In the genomic region with DNA sequence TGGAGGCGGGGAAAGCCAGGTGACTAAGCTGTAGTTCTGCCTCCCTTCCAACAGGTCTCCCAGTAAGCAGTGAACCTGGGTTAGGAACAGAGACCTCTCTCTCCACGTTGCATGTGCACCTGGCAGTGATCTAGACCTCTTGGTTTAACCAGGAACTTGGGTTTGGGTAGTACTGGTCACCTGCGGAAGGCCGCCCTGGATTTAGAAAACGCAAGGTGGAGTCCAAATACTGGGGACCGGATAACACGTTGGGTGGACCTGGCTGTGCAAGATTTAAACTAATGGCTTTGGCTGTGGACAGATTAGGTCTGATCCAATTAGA, we compare ENCODE assay signal across 8 mouse cellular contexts. TPM values are rescaled to one million over a fixed set of nuclear protein-coding genes. Genes with fewer than 3 reads are reported as not detected.
DNase-seq lines count a peak whose midpoint lies in the region; ATAC-seq and TF ChIP-seq lines count a peak whose summit lies in the region.

No protein-coding gene starts in this region.

- H3K36me3 ChIP-seq in neural tube, embryonic 11.5 days (ENCODE audit: control insufficient read depth, insufficient read depth, low read length): 0 out of 2 replicates have a peak, but pooled peaks cover 3% of the 10 kb centered on the region
- H3K36me3 ChIP-seq in liver, embryonic 11.5 days (ENCODE audit: control insufficient read depth, insufficient read depth, low read length): peaks cover 2% of the 10 kb centered on the region; the same call in 1 of the 2 replicates
- H3K36me3 ChIP-seq in stomach, postnatal 0 days (ENCODE audit: control insufficient read depth, insufficient read depth, low read length): no peaks in the 10 kb centered on the region

- peak overlapping the region; percentile 92 for H3K4me2 ChIP-seq in neural tube, embryonic 11.5 days (ENCODE audit: low read depth)
- H3K4me2 ChIP-seq in liver, embryonic 11.5 days: peak overlapping the region; percentile 100
- H3K4me2 ChIP-seq in stomach, postnatal 0 days (replicated peaks; ENCODE audit: low read depth): peak overlapping the region; percentile 100

- no peak overlapping the region; the same call in 1 of the 2 replicates for H3K9ac ChIP-seq in neural tube, embryonic 11.5 days (ENCODE audit: low read length)
- H3K9ac ChIP-seq in liver, embryonic 11.5 days (ENCODE audit: low read depth, low read length): no peak overlapping the region
- 0 out of 2 replicates have a peak overlapping the region, but pooled peaks have one; percentile 51 for H3K9ac ChIP-seq in stomach, postnatal 0 days (ENCODE audit: low read length)

- peak overlapping the region; percentile 56 for H3K4me3 ChIP-seq in neural tube, embryonic 11.5 days (ENCODE audit: low read depth, low read length)
- peak overlapping the region; percentile 69 for H3K4me3 ChIP-seq in liver, embryonic 11.5 days (ENCODE audit: low read depth, low read length)
- H3K4me3 ChIP-seq in stomach, postnatal 0 days (ENCODE audit: low read depth, low read length): peak overlapping the region; percentile 70

- H3K27ac ChIP-seq in neural tube, embryonic 11.5 days (ENCODE audit: low read depth, low read length): no peak overlapping the region
- no peak overlapping the region for H3K27ac ChIP-seq in liver, embryonic 11.5 days (ENCODE audit: low read depth, low read length)
- H3K27ac ChIP-seq in stomach, postnatal 0 days (replicated peaks): no peak overlapping the region

- TF ChIP-seq CTCF in stomach, postnatal 0 days (IDR thresholded peaks at IDR 0.05; ENCODE audit: low read depth): no peak

- 22% methylated on average over 7 of the region's 7 CpGs for WGBS in neural tube, embryonic 11.5 days
- 25% methylated on average over 7 of the region's 7 CpGs for WGBS in liver, embryonic 11.5 days
- WGBS in stomach, postnatal 0 days: 18% methylated on average over 7 of the region's 7 CpGs

- peaks cover 15% of the 10 kb centered on the region for H3K4me1 ChIP-seq in neural tube, embryonic 11.5 days (ENCODE audit: control insufficient read depth, insufficient read depth, low read length)
- H3K4me1 ChIP-seq in liver, embryonic 11.5 days (replicated peaks; ENCODE audit: control insufficient read depth, insufficient read depth, low read length): peaks cover 10% of the 10 kb centered on the region
- no peaks in the 10 kb centered on the region; the same call in 1 of the 2 replicates for H3K4me1 ChIP-seq in stomach, postnatal 0 days (replicated peaks; ENCODE audit: control insufficient read depth, insufficient read depth)

- no peaks in the 10 kb centered on the region for H3K9me3 ChIP-seq in neural tube, embryonic 11.5 days (ENCODE audit: control insufficient read depth, low read length)
- H3K9me3 ChIP-seq in liver, embryonic 11.5 days (ENCODE audit: control insufficient read depth, low read length): no peaks in the 10 kb centered on the region
- H3K9me3 ChIP-seq in stomach, postnatal 0 days (ENCODE audit: control insufficient read depth, low read length): no peaks in the 10 kb centered on the region

- DNase-seq in embryo, embryonic 11 days: peak; percentile 16
- no peak for DNase-seq in embryo, embryonic 10 days (ENCODE audit: low spot score)
- DNase-seq in neural tube, embryonic 11.5 days (ENCODE audit: low spot score): peak; percentile 44
- DNase-seq in neural tube, embryonic 10.5 days (ENCODE audit: extremely low spot score, low spot score): no peak
- DNase-seq in liver, embryonic 11.5 days (ENCODE audit: low spot score): no peak
- DNase-seq in stomach, postnatal 0 days (ENCODE audit: low spot score): peak; percentile 21
- no peak for DNase-seq in right cerebral cortex, postnatal 25 days
- no peak for DNase-seq in thymus, postnatal 4 days

- ATAC-seq in neural tube, embryonic 11.5 days (ENCODE audit: insufficient read depth, low FRiP score, low TSS enrichment): no peak
- ATAC-seq in liver, embryonic 11.5 days (replicated peaks; ENCODE audit: low FRiP score): 0 out of 2 replicates have a peak, but pooled peaks have one; percentile 15
- peak; percentile 16; the same call in 1 of the 2 replicates for ATAC-seq in stomach, postnatal 0 days (ENCODE audit: low FRiP score, low TSS enrichment)

- TF ChIP-seq EP300 in stomach, postnatal 0 days (optimal IDR thresholded peaks at IDR 0.05): no peak

- no peaks in the 10 kb centered on the region for H3K27me3 ChIP-seq in neural tube, embryonic 11.5 days (ENCODE audit: control insufficient read depth, insufficient read depth, low read length)
- peaks cover 40% of the 10 kb centered on the region for H3K27me3 ChIP-seq in liver, embryonic 11.5 days (replicated peaks; ENCODE audit: control insufficient read depth, insufficient read depth, low read length)
- 0 out of 2 replicates have a peak, but pooled peaks cover 2% of the 10 kb centered on the region for H3K27me3 ChIP-seq in stomach, postnatal 0 days (ENCODE audit: control insufficient read depth, insufficient read depth, low read length)

RNA-seq across cellular contexts. Expression of a gene that starts 0.9 kb away (rescaled TPM):
- polyA plus RNA-seq in neural tube, embryonic 11.5 days (2014; fragmentation: Nextera tagmentation; extraction: Ambion mirVana): 19.6 and 21.3 TPM in 2 replicates
- polyA plus RNA-seq in liver, embryonic 11.5 days (2014; fragmentation: Nextera tagmentation; extraction: Ambion mirVana): 0.21 and 0.34 TPM in 2 replicates
- 3.0 and 3.3 TPM in 2 replicates for polyA plus RNA-seq in stomach, postnatal 0 days (2015; fragmentation: Nextera tagmentation; extraction: Ambion mirVana)

Comparison
In these comparisons a context has a peak if more than half of its experiments do, and no peak if none do; other contexts are left out.
1. DNase-seq: peak in embryo, embryonic 11 days (single experiment), neural tube, embryonic 11.5 days (single experiment) and stomach, postnatal 0 days (single experiment); none in embryo, embryonic 10 days (single experiment), neural tube, embryonic 10.5 days (single experiment), liver, embryonic 11.5 days (single experiment), right cerebral cortex, postnatal 25 days (single experiment) and thymus, postnatal 4 days (single experiment).
2. Peak in every context shown above with its lines, with median percentiles within 50 percentile points of each other: H3K4me2 ChIP-seq and H3K4me3 ChIP-seq.